Comparison of ENCODE assay signal across 8 mouse cellular contexts in genomic region chr10:93311576-93311975, GRCm38 (mm10). TPM values are rescaled to one million over a fixed set of nuclear protein-coding genes. Genes with fewer than 3 reads are reported as not detected.
DNase-seq lines count a peak whose midpoint lies in the region; ATAC-seq and TF ChIP-seq lines count a peak whose summit lies in the region.

No protein-coding gene starts in this region.

- 0 out of 2 replicates have a peak, but pooled peaks cover 4% of the 10 kb centered on the region for H3K9me3 ChIP-seq in limb, embryonic 13.5 days

- H3K36me3 ChIP-seq in kidney, adult 2 months (ENCODE audit: control insufficient read depth, insufficient read depth, low read length), result no peaks in the 10 kb centered on the region
- no peaks in the 10 kb centered on the region for H3K36me3 ChIP-seq in limb, embryonic 13.5 days

- intact Hi-C loops in left cerebral cortex, adult 2 months (cut with DNase I), result no loop called here

- 11% methylated on average over 4 of the region's 4 CpGs for WGBS in kidney, adult 2 months
- WGBS in limb, embryonic 13.5 days, result 7% methylated on average over 4 of the region's 4 CpGs

- H3K27ac ChIP-seq in kidney, adult 2 months (ENCODE audit: insufficient read depth, low read depth, low read length), result no peak overlapping the region; the same call in 1 of the 2 replicates
- H3K27ac ChIP-seq in embryonic fibroblast, embryonic 13.5 days (ENCODE audit: insufficient read depth, low read length), result no peak overlapping the region
- H3K27ac ChIP-seq in limb, embryonic 13.5 days, result peak overlapping the region; percentile 99
- H3K27ac ChIP-seq in left cerebral cortex, adult 2 months, result no peak overlapping the region

- no peak for ATAC-seq in limb, embryonic 13.5 days (ENCODE audit: low FRiP score, low read depth)

- H3K27me3 ChIP-seq in kidney, adult 2 months (replicated peaks; ENCODE audit: control insufficient read depth, insufficient read depth, low read length), result no peaks in the 10 kb centered on the region
- no peaks in the 10 kb centered on the region for H3K27me3 ChIP-seq in limb, embryonic 13.5 days

- H3K9ac ChIP-seq in limb, embryonic 13.5 days, result peak overlapping the region; percentile 98; the same call in 1 of the 2 replicates

- TF ChIP-seq CTCF in kidney, adult 2 months (conservative IDR thresholded peaks at IDR 0.05; ENCODE audit: insufficient read depth, insufficient read length, low read depth, low read length), result no peak
- no peak for TF ChIP-seq CTCF in embryonic fibroblast, embryonic 13.5 days (IDR thresholded peaks at IDR 0.05; ENCODE audit: borderline replicate concordance, insufficient read depth, low read length)
- TF ChIP-seq CTCF in left cerebral cortex, adult 2 months (IDR thresholded peaks at IDR 0.05), result no peak

- TF ChIP-seq POLR2A in kidney, adult 2 months (IDR thresholded peaks at IDR 0.05; ENCODE audit: low read depth, low read length), result no peak
- TF ChIP-seq POLR2A in embryonic fibroblast, embryonic 13.5 days (IDR thresholded peaks at IDR 0.05; ENCODE audit: low read depth, low read length), result no peak

- H3K4me1 ChIP-seq in kidney, adult 2 months (ENCODE audit: control insufficient read depth, insufficient read depth, low read length), result no peaks in the 10 kb centered on the region
- peaks cover 8% of the 10 kb centered on the region for H3K4me1 ChIP-seq in embryonic fibroblast, embryonic 13.5 days (ENCODE audit: control insufficient read depth, insufficient read depth, low read length)
- peaks cover 33% of the 10 kb centered on the region for H3K4me1 ChIP-seq in limb, embryonic 13.5 days

- H3K4me3 ChIP-seq in kidney, adult 2 months (ENCODE audit: insufficient read depth, low read depth, low read length), result no peak overlapping the region
- H3K4me3 ChIP-seq in embryonic fibroblast, embryonic 13.5 days (ENCODE audit: insufficient read depth, low read length), result peak overlapping the region; percentile 94
- peak overlapping the region; percentile 90 for H3K4me3 ChIP-seq in limb, embryonic 13.5 days
- no peak overlapping the region for H3K4me3 ChIP-seq in left cerebral cortex, adult 2 months

- peak overlapping the region; percentile 77 for H3K4me2 ChIP-seq in limb, embryonic 13.5 days (replicated peaks)

- peak; percentile 28 to 46 for DNase-seq in kidney, postnatal 4 days
- no peak for DNase-seq in kidney, adult 2 months
- DNase-seq in retina, embryonic 14.5 days (ENCODE audit: low spot score), result peak; percentile 35
- no peak for DNase-seq in left cerebral cortex, adult 2 months (ENCODE audit: extremely low spot score in 1 of 2, low spot score in 2 of 2)
- DNase-seq in ovary, postnatal 36 days (ENCODE audit: low spot score), result no peak
- DNase-seq in Muller cell, postnatal 12 days (ENCODE audit: inconsistent ontology term), result no peak

RNA-seq across cellular contexts. Expression of gene Elk3, which starts 0.6 kb away (rescaled TPM):
- 27.5 and 28.1 TPM in 2 replicates for polyA plus RNA-seq in kidney, adult 2 months (2012; rRNA removed)
- 86.5 and 103 TPM in 2 replicates for polyA plus RNA-seq in embryonic fibroblast, embryonic 13.5 days (2011; ENCODE audit: insufficient read length, low read depth, missing spikeins)
- polyA plus RNA-seq in limb, embryonic 13.5 days (2015; fragmentation: Nextera tagmentation; extraction: Ambion mirVana), result 48.6 and 49.2 TPM in 2 replicates
- 10 to 100 TPM in 1 of 2 experiments, 1 to 10 TPM in 1; 8.6 to 11.9 TPM for total RNA-seq in left cerebral cortex, adult 2 months (2021)

Comparison
In these comparisons a context has a peak if more than half of its experiments do, and no peak if none do; other contexts are left out.
1. DNase-seq: peak in kidney, postnatal 4 days (2 of 2) and retina, embryonic 14.5 days (single experiment); none in kidney, adult 2 months (single experiment), left cerebral cortex, adult 2 months (0 of 2), ovary, postnatal 36 days (single experiment) and Muller cell, postnatal 12 days (single experiment).
2. H3K4me3 ChIP-seq: peak in embryonic fibroblast, embryonic 13.5 days (single experiment) and limb, embryonic 13.5 days (single experiment); none in kidney, adult 2 months (single experiment) and left cerebral cortex, adult 2 months (single experiment).